Mouse (Mus musculus) midbrain, embryonic 14.5 days (tissue): ENCODE measurements at regions not wholly inside any gene's neighbourhood (a gene's known extent, or its start where the extent isn't known, plus 50 kb on each side); places are given as distances from the start of the nearest gene placed in this dataset.
A peak's percentile ranks its signal among the peaks of the same experiment; 100 is the strongest.

Source experiments
- ATAC-seq: fragments of 200-750 bp; cut with Nextera tagmentation; 2 replicates; pipeline ENCODE4 v1.8.0; 2017; ENCODE audit warnings: moderate number of reproducible peaks, moderate library complexity; ENCODE audit not compliant: low FRiP score, low TSS enrichment
- DNase-seq: peaks from one replicate; pipeline ENCODE4 v3.0.0-alpha.2; 2015
- H3K27ac ChIP-seq: fragments of 300-500 bp; sonication (generic); replicated peaks from 2 replicates; pipeline ENCODE4 v1.5.1; 2014; ENCODE audit warnings: mild to moderate bottlenecking, low read depth, low read length, moderate library complexity
- H3K27me3 ChIP-seq: fragments of 300-500 bp; sonication (generic); 2 replicates; pipeline ENCODE4 v1.6.1; 2014; ENCODE audit warnings: low read length, control low read depth, mixed read lengths; ENCODE audit not compliant: control insufficient read depth, insufficient read depth
- H3K36me3 ChIP-seq: fragments of 300-500 bp; sonication (generic); 2 replicates; pipeline ENCODE4 v1.6.1; 2014; ENCODE audit warnings: low read length, control low read depth; ENCODE audit not compliant: control insufficient read depth, insufficient read depth
- H3K4me1 ChIP-seq: fragments of 300-500 bp; sonication (generic); 2 replicates; pipeline ENCODE4 v1.6.1; 2014; ENCODE audit warnings: mild to moderate bottlenecking, antibody characterized with exemption, low read length, control low read depth; ENCODE audit not compliant: control insufficient read depth, insufficient read depth
- H3K4me2 ChIP-seq: fragments of 300-500 bp; sonication (generic); 2 replicates; pipeline ENCODE4 v1.6.1; 2014; ENCODE audit warnings: mild to moderate bottlenecking, low read length, moderate library complexity
- H3K4me3 ChIP-seq: fragments of 300-500 bp; sonication (generic); replicated peaks from 2 replicates; pipeline ENCODE4 v1.5.1; 2014; ENCODE audit warnings: low read depth, low read length
- H3K9ac ChIP-seq: fragments of 300-500 bp; sonication (generic); replicated peaks from 2 replicates; pipeline ENCODE4 v1.6.1; 2014; ENCODE audit warnings: mild to moderate bottlenecking, low read length, moderate library complexity
- H3K9me3 ChIP-seq: fragments of 300-500 bp; sonication (generic); 2 replicates; pipeline ENCODE4 v1.6.1; 2016; ENCODE audit warnings: low read length, control low read depth, mixed read lengths; ENCODE audit not compliant: control insufficient read depth
- WGBS: fragments of 180-500 bp; shearing (Covaris S2); extraction: QIAGEN DNeasy Blood & Tissue Kit; methylation state at CpG from one replicate; pipeline ENCODE4 v1.1.7; 2014; 5-methylcytosine and 5-hydroxymethylcytosine counted together

DNA sequence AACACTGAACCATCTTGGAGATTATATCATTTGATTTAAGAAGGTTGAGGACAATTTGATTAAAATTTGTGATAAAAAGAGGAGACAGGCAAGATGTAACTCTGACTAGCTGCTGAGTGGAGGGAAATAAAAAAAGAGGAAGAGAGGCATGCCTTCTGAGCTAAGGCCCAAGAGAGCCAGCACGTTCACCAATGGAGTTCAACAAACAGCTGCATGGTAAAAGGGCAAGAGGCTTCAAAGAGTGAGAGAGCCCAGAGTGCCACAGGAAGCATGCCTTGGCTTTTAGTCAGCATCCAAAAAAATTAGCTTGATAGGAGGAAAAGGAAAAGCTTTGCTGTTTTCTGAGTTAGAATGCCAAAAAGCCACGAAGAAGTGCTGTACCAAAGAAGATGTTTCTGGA lies 103.0 kb upstream of the Zbtb20 start:
- H3K4me1 ChIP-seq = no peaks in the 10 kb centered on the region

DNA sequence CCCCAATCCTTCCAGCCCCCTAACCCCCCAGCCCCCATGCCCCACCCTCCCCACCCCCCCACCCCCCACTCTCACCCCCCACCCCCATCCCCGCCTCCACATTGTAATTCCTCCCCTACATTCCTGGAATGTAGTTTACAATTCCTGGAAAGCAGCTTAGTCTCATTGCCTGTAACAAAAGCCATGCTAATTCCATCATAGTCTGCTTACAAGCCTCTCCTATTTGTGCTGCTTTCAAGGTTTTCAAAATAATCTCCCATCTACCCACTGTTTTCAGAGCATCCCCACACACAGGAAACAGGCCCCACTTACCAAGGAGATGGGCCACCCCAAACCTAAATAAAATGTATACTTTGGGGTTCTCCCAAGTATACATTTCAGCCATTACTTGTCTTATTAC lies 105.5 kb upstream of the Zbtb20 start:
- Histone ChIP-seq H3K27me3 (no peaks in the 10 kb centered on the region), H3K36me3 (no peaks in the 10 kb centered on the region), H3K27ac (no peak overlapping the region), H3K9me3 (no peaks in the 10 kb centered on the region), H3K4me3 (no peak overlapping the region), H3K4me1 (no peaks in the 10 kb centered on the region), H3K9ac (no peak overlapping the region), H3K4me2 (no peak overlapping the region)
- WGBS = 30% methylated on average over 1 of the region's 1 CpGs
- ATAC-seq (no peak), DNase-seq (no peak)

More for the DNA sequence above, 103.0 kb upstream of the Zbtb20 start:
- WGBS = 80% methylated on average over 2 of the region's 2 CpGs
- no peaks in the 10 kb centered on the region for H3K9me3 ChIP-seq
- no peak overlapping the region for H3K27ac ChIP-seq
- H3K4me3 ChIP-seq = no peak overlapping the region
- no peaks in the 10 kb centered on the region for H3K36me3 ChIP-seq
- no peak overlapping the region for H3K4me2 ChIP-seq
- DNase-seq = no peak
- no peak overlapping the region for H3K9ac ChIP-seq
- ATAC-seq = no peak
- no peaks in the 10 kb centered on the region for H3K27me3 ChIP-seq

DNA sequence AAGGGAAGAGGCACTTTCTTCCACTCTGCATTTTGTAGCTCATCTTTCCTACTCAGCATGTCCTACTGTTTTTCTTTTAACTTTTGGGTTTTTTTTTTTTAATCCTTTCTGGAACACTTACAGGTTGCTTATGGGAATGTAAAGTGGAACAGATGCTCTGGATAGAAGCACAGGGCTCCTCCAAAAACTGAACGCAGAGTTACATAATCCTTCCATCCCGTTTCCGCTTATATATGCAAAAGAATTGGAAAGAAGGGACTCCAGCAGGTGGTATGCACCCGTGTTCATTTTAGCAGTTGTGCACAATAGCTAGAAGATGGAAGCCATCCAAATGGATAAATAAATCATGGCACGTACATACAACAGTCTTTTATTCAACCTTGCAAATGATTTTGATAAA lies 127.0 kb upstream of the Zbtb20 start:
- no peak for DNase-seq
- Histone ChIP-seq H3K9me3 (no peaks in the 10 kb centered on the region), H3K27me3 (no peaks in the 10 kb centered on the region), H3K4me3 (no peak overlapping the region), H3K27ac (no peak overlapping the region), H3K4me1 (peaks cover 15% of the 10 kb centered on the region), H3K4me2 (no peak overlapping the region), H3K9ac (no peak overlapping the region), H3K36me3 (no peaks in the 10 kb centered on the region)
- 68% methylated on average over 5 of the region's 5 CpGs for WGBS
- no peak for ATAC-seq

DNA sequence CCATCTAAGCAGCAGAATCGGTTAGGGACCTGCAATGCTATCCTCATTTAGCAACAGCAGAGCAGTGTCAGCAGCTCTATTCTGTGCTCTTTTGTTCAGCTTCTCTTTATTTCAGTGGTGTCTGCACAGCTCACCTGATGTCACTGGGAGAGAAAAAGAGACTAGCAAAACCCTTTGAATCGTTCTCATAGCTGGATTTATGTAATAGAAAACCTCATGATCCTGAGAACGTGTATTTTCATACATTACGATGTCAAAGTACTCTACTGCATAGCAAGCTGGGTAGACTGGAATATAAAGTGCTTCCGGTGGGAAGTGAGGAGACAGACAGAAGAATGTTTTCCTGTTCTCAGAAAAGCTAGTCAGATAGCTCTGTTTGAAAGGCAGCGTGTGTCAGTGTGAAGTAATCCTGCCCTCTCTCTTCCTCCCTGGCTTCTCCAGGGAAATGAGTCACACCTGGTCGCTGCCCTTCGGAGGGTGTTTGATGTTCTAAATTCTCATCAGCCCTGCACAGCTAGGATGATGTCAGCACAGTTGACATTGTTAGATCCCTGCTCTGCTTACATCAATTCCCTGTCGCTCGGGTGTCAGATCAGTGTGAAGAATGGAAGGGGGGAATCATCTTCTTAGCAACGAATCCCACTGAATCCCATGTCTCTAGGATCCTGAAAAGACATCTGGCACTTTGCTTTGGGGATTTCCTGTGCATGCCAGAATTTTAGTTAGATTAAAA lies 129.6 kb upstream of the Zbtb20 start:
- no peaks in the 10 kb centered on the region for H3K36me3 ChIP-seq
- peak overlapping the region; percentile 80 for H3K27ac ChIP-seq
- 22% methylated on average over 11 of the region's 11 CpGs for WGBS
- ATAC-seq (0 out of 2 replicates have a peak, but pooled peaks have one; percentile 27), DNase-seq (peak; percentile 58)
- no peaks in the 10 kb centered on the region for H3K27me3 ChIP-seq
- H3K4me1 ChIP-seq = peaks cover 18% of the 10 kb centered on the region
- peak overlapping the region; percentile 11 for H3K4me2 ChIP-seq
- H3K4me3 ChIP-seq = no peak overlapping the region
- H3K9me3 ChIP-seq = no peaks in the 10 kb centered on the region
- peak overlapping the region; percentile 10; the same call in 1 of the 2 replicates for H3K9ac ChIP-seq

DNA sequence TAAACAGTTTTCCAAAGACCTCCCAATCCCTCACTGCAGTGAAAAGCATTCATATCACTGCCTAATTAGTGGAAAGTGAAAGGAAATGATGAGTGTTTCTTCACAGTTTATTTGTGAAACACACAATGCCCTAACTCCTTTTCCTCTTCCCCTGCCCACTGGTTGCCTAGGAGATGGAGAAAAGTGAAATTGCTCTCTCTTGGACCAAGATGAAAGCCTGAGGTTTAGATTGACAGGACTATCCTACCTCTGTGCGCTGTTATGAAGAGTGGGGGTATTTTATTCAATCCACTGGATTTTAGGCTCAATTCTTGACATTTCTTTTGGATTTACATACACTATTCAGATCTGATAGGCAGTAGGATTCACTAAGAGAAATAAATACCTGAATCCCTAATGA lies 132.1 kb upstream of the Zbtb20 start:
- Histone ChIP-seq H3K9ac (no peak overlapping the region), H3K36me3 (no peaks in the 10 kb centered on the region), H3K4me2 (no peak overlapping the region), H3K27me3 (no peaks in the 10 kb centered on the region), H3K27ac (no peak overlapping the region), H3K9me3 (no peaks in the 10 kb centered on the region), H3K4me3 (no peak overlapping the region), H3K4me1 (peaks cover 18% of the 10 kb centered on the region)
- DNase-seq (peak; percentile 42), ATAC-seq (no peak)
- 50% methylated on average over 1 of the region's 1 CpGs for WGBS

DNA sequence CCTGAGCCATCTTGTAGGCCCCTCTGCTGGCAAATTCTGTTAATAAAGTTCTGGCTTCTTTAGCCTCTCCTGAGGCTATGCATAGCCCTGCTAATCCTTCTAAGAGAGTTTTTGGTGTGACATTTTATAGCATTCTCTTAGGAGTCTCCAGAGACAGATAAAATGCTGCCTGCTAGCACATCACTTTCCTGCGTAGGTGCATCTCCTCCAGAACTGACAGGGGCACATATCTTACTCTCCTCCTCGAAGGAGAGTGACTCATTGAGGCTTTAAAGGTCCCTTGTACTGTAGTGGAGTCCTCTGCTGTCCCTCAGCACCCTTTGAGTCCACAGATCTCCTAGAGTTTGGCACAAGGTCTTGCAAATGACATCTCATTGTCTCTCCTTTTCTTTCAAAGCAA lies 132.6 kb upstream of the Zbtb20 start:
- no peaks in the 10 kb centered on the region for H3K36me3 ChIP-seq
- no peak overlapping the region for H3K4me3 ChIP-seq
- H3K4me1 ChIP-seq = peaks cover 18% of the 10 kb centered on the region
- DNase-seq (no peak), ATAC-seq (no peak)
- H3K4me2 ChIP-seq = no peak overlapping the region
- no peak overlapping the region for H3K9ac ChIP-seq
- WGBS = 53% methylated on average over 2 of the region's 2 CpGs
- no peaks in the 10 kb centered on the region for H3K9me3 ChIP-seq
- H3K27me3 ChIP-seq = no peaks in the 10 kb centered on the region
- no peak overlapping the region for H3K27ac ChIP-seq

DNA sequence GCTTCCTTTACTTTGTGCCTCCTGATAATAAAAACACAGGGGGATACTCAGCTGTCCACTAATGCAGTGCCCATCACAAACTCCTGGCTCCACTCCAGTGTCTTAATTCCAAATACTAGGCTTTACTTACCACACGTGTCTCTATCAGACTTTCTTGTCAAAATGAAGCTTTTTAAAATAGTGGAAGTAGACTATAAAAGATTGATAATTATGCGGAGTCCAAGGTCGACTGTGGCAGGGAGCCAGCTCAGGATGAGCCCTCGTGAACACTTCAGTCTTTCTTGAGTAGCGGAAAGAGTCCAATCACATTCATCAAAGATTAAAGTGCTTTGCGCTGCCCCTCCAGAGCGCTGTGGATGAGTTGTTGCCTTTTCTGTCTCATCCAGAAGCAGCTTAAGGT lies 147.9 kb upstream of the Zbtb20 start:
- H3K9me3 ChIP-seq = no peaks in the 10 kb centered on the region
- H3K27ac ChIP-seq = no peak overlapping the region
- no peaks in the 10 kb centered on the region for H3K36me3 ChIP-seq
- H3K27me3 ChIP-seq = no peaks in the 10 kb centered on the region
- H3K4me3 ChIP-seq = no peak overlapping the region
- 0 out of 2 replicates have a peak, but pooled peaks cover 2% of the 10 kb centered on the region for H3K4me1 ChIP-seq
- H3K4me2 ChIP-seq = no peak overlapping the region
- H3K9ac ChIP-seq = no peak overlapping the region
- ATAC-seq = no peak
- DNase-seq = no peak
- 76% methylated on average over 7 of the region's 7 CpGs for WGBS

DNA sequence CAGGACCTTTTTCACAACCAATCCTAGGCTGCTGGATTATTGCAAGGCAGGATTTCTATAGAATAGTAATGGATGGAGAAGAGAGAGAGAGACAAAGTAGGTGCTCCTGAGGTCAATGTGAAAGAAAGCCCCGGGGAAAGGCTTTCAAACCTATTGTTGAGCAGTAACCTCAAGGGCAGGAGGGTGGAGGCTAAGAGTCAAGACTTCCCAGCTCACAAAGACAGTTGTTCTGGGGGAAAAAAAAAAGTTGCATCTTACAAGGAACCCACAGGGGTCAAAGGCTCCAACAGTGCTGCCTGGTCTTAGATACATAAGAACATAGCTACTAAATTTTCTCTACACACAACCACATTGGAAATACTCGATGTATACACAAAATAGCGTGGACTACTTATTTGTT lies 155.8 kb upstream of the Zbtb20 start:
- Histone ChIP-seq H3K27ac (no peak overlapping the region), H3K9me3 (no peaks in the 10 kb centered on the region), H3K4me3 (no peak overlapping the region), H3K9ac (no peak overlapping the region), H3K27me3 (no peaks in the 10 kb centered on the region), H3K4me1 (peaks cover 33% of the 10 kb centered on the region), H3K4me2 (no peak overlapping the region), H3K36me3 (no peaks in the 10 kb centered on the region)
- ATAC-seq (no peak), DNase-seq (no peak)
- 62% methylated on average over 3 of the region's 3 CpGs for WGBS

DNA sequence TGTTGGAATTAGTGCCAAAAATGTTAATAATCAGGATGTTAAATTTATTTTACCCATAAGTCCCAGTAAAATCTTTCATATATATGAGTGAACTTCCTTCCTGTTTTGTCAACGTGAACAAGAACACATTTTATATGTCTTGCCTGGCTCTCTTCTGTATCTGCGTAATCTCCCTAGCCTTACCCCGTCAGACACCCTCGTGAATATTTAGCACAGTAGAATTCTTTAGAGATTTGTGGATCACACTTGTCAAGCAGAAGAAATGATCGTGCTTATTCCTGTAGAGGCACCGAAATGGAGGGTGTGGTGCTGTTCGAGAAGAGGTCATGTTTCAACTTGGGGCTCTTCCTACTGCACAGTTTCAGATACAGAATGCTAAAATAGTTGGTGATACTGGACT lies 157.2 kb upstream of the Zbtb20 start:
- H3K4me3 ChIP-seq = no peak overlapping the region
- H3K4me1 ChIP-seq = peaks cover 30% of the 10 kb centered on the region
- ATAC-seq (no peak), DNase-seq (peak; percentile 35)
- no peaks in the 10 kb centered on the region for H3K9me3 ChIP-seq
- H3K27ac ChIP-seq = peak overlapping the region; percentile 93
- WGBS = 25% methylated on average over 7 of the region's 7 CpGs
- H3K9ac ChIP-seq = no peak overlapping the region
- peak overlapping the region; percentile 42; the same call in 1 of the 2 replicates for H3K4me2 ChIP-seq
- no peaks in the 10 kb centered on the region for H3K27me3 ChIP-seq
- no peaks in the 10 kb centered on the region for H3K36me3 ChIP-seq
